Mouse (Mus musculus) E14TG2a.4 (cell line): ENCODE data around the gene Pdpn.

ENCODE experiments used
- CTCF ChIP-seq: conservative IDR thresholded peaks from 2 replicates; pipeline ENCODE4 v1.5.1; 2014; ENCODE audit warnings: low read length
- NANOG ChIP-seq: IDR thresholded peaks from 2 replicates; pipeline ENCODE4 v1.6.1; 2014; ENCODE audit warnings: borderline replicate concordance, low read length, mixed read lengths

- TF ChIP-seq NANOG, result no peak
- TF ChIP-seq CTCF, result no peak
Measured at GRCm38 (mm10) chr4:143287065-143287464, 12.3 kb downstream of the Pdpn start.
